Mouse (Mus musculus): ENCODE measurements at regions not wholly inside any gene's neighbourhood (a gene's known extent, or its start where the extent isn't known, plus 50 kb on each side); places are given as distances from the start of the nearest gene placed in this dataset.

DNA sequence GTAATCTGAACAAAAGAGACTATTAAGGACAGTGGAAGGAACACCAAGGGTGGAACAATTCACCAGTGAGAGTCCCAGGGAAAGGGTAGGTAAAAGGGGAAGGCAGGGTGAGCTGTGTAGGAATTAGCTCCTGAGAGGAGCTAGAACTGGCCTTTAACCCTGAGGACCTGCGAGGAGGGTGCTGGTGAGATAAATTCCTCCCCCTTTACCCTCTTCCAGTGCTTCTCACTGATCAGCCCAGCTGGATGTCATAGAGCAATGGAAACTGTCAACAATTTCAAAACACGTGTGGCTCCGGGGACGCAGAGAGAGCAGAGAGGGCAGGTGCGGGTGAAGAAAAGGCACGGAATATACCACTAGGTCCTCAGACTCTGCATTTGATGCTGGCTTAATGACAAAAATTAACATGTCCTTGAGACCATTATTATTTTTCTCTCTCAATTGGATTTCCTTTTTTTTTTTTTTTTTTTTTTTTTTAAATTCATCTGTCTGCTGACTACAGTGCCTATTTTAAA is 107.7 kb upstream of the Spats2l start:
- no peak for DNase-seq

DNA sequence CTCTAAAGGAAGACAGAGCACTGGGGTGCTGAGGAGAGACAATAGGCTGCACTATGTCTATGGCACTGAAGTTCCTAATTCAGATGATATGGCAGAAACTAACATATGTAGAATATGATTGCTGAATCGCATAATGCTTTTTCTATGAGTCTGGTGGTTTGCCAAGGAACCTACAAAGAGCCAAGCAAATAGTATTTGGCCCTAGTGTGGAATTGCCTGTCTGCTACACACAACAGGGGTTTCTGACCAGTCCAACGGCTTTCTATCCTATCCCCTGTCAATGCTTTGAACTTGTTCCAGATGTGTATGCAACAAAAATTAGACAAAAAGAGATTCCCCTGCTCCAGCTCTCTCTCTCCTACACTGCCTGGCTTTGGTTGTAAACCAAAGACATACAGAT is 100.5 kb upstream of the Spats2l start:
- DNase-seq: no peak

DNA sequence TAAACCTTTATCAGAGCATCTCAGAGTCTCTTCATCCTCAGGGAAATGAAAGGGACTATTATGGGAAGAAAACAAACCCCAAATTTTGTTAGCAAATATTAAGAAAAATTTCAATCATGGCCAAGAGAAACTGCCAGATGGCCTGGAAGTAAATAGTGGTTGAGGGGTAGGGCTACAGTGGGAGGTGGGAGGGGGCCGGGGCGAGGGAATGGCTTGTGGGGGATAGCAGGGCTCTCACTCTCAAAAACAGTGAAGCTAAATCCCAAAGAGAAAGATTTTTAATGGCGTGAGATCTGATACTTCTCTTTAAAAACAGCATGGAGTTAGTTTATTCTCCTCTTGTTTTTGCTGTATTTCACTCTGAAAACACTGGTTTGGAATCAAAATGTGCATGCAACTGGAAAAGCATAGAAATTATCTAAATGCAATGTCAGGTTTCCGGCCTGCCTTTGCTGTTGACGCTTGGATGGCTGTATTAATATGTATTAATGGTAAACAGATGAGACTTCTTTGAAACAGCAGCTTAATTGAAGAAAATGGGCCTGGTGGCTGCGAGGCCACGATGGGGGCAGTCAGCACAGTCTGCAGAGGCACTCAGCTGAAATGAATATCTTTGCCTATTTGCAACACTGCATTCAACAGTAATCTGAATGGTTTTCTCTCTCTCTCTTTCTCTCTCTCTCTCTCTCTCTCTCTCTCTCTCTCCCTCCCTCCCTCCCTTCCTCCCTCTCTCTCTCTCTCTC is 99.8 kb upstream of the Spats2l start:
- DNase-seq: peak; percentile 21

DNA sequence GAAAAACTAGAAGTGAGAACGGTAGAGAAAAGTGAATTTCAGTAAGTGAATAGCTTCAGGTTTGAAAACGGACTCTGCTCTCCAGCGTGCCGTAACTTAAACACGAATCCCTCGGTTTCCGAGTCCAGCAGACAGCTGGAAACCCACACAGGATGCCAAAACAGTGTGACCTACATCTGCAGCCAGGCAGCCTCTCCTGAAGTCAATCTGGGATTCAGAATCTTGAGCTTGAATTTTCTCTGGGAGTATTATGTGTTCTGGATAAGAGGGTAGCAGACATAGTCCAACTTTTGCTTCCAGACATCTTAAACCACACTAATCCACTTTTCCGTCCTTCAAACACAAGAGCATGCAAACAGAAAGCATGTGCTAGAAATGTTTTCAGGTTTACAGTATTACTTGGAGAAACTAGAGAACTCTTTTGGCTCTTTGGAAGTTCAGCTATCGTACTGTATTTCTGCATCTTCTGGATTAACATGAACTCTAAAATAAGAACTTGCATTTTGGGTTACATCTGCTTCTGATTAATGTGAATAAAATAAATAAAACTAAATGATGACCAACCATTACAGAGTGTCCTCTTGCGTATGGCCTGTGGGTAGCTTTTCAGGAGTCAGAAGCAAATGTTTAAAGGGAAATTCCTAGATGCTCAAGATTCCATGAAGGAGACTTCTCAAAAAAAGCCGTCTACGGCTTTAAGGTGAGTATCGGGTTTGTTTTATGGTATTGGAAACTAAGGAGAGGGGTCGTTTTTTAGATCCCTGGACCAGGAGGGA is 89.4 kb upstream of the Spats2l start:
- no peak for DNase-seq

DNA sequence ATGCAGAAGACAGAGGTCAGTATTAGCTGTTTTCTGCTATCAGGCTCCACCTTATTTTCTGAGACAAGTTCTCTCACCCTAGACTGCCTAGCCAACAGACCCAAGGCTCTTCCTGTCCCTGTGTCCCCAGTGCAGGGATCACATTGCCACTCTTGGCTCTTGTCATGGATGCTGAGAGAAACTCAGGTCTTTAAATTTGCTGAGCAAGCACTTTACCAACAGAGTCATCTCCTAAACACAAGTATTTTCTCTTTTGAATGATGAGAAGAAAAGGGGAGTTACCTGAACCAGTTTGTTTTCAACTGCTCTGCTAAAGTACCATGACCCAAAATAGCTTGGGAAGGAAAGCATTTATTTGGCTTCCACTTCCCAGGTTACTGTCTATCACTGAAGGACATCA is 84.7 kb upstream of the Spats2l start:
- DNase-seq: no peak

DNA sequence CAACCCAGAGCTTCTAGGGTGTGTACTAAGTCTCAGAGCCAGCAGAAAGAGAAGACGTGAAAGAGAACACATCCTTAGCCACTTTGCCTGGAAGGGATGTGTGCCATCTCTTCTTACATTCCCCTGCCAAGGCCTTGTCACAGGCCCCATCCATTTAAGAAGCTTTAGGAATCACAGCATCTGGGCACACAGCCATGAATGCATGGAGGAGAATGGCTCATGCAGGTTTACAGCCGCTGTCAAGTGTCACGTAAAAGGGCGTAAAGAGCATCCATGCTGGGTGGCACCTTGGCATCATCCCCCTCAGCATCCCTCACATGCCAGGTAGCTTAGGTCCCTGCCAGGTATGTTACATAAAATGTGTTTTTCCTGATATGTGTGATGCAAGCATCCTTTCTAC is 66.1 kb upstream of the Spats2l start:
- DNase-seq: no peak

DNA sequence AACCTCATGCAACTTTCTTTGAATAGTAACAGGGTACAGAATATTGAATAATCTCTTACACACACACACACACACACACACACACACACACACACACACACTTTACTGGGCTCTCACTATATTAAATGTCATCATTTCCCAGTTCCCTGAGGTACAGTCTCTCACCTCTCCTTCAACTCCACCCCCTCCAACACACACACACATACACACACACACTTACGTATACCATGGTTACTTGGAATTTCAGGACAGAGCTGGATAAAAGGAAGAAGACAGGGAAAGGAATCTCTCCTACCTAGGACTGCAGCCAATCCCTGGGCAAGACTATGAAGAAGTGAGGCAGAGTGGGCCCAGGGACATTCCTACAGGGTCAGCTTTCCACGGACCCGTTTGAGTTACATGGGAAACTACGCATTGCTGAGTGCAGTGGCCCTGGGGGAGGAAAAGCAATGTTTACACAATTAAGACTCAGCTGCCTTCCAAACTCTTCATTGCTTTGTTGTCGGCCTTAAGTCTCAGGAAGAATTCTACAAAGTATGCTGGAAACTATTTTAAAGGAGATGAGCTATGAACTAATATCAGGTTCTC is 61.0 kb upstream of the Spats2l start:
- no peak for DNase-seq

DNA sequence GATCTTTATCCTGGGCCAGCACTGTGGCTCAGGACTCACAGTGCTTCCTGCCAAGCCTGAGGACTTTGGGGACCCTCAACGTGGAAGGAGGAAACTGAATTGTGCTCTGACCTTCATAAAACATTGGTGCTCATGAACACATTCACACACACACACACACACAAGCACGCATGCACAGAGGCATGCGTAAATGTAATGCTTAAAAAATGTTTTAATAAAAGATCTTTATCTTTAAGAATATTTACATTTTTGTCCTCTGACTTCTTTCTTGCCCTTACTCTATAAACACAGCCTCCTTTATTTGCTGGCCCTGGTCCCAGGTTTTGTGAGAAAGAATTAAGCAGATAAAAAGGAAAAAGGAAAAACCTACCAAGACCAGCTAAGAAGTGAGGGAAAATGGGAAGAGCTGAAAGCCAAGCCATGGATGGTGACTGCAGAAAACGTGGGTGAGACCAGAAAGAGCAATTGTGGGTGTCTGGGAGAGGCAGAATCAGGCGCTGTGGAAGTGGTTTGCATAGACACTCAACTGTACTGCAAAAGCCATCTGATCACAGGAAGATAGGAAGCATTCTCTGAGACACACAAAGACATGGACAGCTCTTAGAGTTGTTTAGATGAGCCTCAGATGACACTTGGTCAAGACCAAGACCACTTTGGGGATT is 56.7 kb upstream of the Spats2l start:
- DNase-seq: no peak

DNA sequence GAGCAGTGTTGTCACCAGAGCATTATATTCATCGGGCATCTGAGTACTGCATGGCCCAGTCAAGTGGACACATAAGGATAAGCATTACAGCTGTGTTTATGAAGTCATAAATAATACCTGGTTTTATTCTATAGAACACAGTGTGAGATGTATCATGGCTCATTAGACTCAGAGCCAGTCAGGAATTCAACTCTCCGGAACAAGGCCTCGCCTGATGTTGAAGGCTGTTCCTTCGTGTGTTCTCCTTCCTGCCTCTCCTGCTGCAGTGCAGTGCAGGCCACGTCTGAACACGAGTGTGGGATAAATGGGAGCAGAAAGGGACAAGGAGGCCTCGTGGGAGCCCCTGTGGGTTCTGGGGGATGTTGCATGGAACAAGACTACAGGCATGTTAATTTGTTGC is 55.6 kb upstream of the Spats2l start:
- DNase-seq: no peak

All from retina, postnatal 1 day (tissue).